Mouse (Mus musculus): ENCODE measurements around the gene Dgkg.

DNA sequence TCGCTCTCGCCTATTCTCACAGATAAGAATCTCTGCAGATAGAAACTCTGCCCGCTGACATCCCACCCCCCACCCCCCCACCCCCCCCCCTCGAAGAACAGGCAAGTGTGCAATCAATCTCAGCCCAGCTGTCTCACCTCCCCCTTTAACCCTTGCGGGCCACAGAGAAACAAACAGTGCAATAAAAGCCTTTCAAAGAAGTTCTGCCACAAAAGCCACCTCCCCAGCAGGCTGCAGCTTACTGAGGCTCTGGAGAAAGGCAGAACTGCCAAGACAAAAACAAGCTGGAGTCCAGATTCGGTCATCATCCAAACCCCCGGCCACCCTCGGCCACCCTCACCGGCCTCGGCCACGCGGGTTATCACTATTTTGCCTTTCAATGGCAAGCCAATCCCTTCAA, 223.1 kb downstream of the Dgkg start:
- TF ChIP-seq POLR2A (IDR thresholded peaks at IDR 0.05; ENCODE audit: insufficient read depth, low read depth, low read length) (no peak), CTCF (IDR thresholded peaks at IDR 0.05; ENCODE audit: insufficient read depth, low read depth, low read length) (no peak)

Measured in olfactory bulb, adult 2 months (tissue).